Mouse (Mus musculus) liver, embryonic 16.5 days (tissue): Measurements from ENCODE around the gene Slit3. TPM values are rescaled to one million over a fixed set of nuclear protein-coding genes. Genes with fewer than 3 reads are reported as not detected.

Experiments
- ATAC-seq: fragments of 200-750 bp; cut with Nextera tagmentation; 2 replicates; pipeline ENCODE4 v1.8.0; 2017; ENCODE audit warnings: low read depth, mild to moderate bottlenecking, moderate number of reproducible peaks, moderate library complexity
- H3K27ac ChIP-seq: fragments of 300-500 bp; sonication (generic); 2 replicates; pipeline ENCODE4 v1.5.1; 2014; ENCODE audit warnings: mild to moderate bottlenecking, low read length
- H3K27me3 ChIP-seq: fragments of 300-500 bp; sonication (generic); 2 replicates; pipeline ENCODE4 v1.6.1; 2014; ENCODE audit warnings: low read depth, low read length, mixed read lengths; ENCODE audit not compliant: control insufficient read depth, insufficient read depth
- H3K36me3 ChIP-seq: fragments of 300-500 bp; sonication (generic); 2 replicates; pipeline ENCODE4 v1.6.1; 2014; ENCODE audit warnings: mild to moderate bottlenecking; ENCODE audit not compliant: control insufficient read depth, insufficient read depth
- H3K4me1 ChIP-seq: fragments of 300-500 bp; sonication (generic); 2 replicates; pipeline ENCODE4 v1.6.1; 2014; ENCODE audit warnings: low read depth, low read length, mixed read lengths; ENCODE audit not compliant: control insufficient read depth
- H3K4me2 ChIP-seq: fragments of 300-500 bp; sonication (generic); 2 replicates; pipeline ENCODE4 v1.6.1; 2014; ENCODE audit warnings: low read depth, low read length, mixed read lengths
- H3K4me3 ChIP-seq: fragments of 300-500 bp; sonication (generic); 2 replicates; pipeline ENCODE4 v1.5.1; 2014; ENCODE audit warnings: low read depth, mild to moderate bottlenecking, low read length
- H3K9ac ChIP-seq: fragments of 300-500 bp; sonication (generic); 2 replicates; pipeline ENCODE4 v1.6.1; 2014; ENCODE audit warnings: low read depth, low read length
- H3K9me3 ChIP-seq: fragments of 300-500 bp; sonication (generic); replicated peaks from 2 replicates; pipeline ENCODE4 v1.6.1; 2016; ENCODE audit warnings: low read length; ENCODE audit not compliant: control insufficient read depth
- WGBS: fragments of 180-500 bp; shearing (Covaris S2); extraction: QIAGEN DNeasy Blood & Tissue Kit; methylation state at CpG from one replicate; pipeline ENCODE4 v1.1.7; 2014; ENCODE audit not compliant: insufficient replicate concordance; 5-methylcytosine and 5-hydroxymethylcytosine counted together
- polyA plus RNA-seq: library from polyadenylated mRNA; unstranded; fragments of >200 nt; fragmentation: Nextera tagmentation; extraction: Ambion mirVana; gene quantifications from 2 replicates; pipeline ENCODE4 v1.2.1, GENCODE M21; 2015

Slit3 gene
- polyA plus RNA-seq, 1 experiment from 2014 or later: 0.22 TPM

DNA sequence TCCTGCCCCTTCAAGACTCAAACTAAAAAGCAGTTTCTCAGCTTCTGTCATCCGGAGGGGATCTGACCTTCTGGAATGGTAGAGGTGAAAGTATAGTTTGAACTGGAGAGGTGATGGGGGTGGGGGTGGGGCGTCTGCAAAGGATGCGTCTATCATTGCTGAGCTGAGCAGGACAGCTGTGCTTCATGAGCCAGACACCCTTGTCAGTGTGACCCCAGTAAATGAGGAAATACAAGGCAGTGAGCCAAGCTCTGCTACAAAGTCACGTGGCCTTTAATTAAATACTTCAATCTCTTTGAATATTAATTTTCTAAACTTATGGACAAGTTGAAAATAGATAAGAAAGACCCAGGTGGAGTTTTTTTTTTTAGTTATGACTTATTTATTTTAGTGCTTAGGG is 300.7 kb downstream of the Slit3 start:
- Histone ChIP-seq H3K27me3 (no peaks in the 10 kb centered on the region), H3K4me3 (no peak overlapping the region), H3K9ac (no peak overlapping the region), H3K27ac (no peak overlapping the region), H3K36me3 (no peaks in the 10 kb centered on the region), H3K4me2 (no peak overlapping the region), H3K9me3 (no peaks in the 10 kb centered on the region), H3K4me1 (no peaks in the 10 kb centered on the region)
- ATAC-seq: no peak
- WGBS: 37% methylated on average over 4 of the region's 4 CpGs

- WGBS: 52% methylated on average over 7 of the region's 7 CpGs
- Histone ChIP-seq H3K9me3 (no peaks in the 10 kb centered on the region), H3K4me3 (no peak overlapping the region), H3K27ac (no peak overlapping the region), H3K9ac (no peak overlapping the region), H3K27me3 (no peaks in the 10 kb centered on the region), H3K4me1 (no peaks in the 10 kb centered on the region), H3K36me3 (no peaks in the 10 kb centered on the region), H3K4me2 (no peak overlapping the region)
- ATAC-seq: no peak
These were observed 307.0 kb downstream of the Slit3 start for GRCm38 (mm10) chr11:35428036-35428435.

GRCm38 (mm10) chr11:35431130-35431529 is 310.1 kb downstream of the Slit3 start:
- H3K4me1 ChIP-seq: no peaks in the 10 kb centered on the region
- 69% methylated on average over 8 of the region's 8 CpGs for WGBS
- H3K9me3 ChIP-seq: no peaks in the 10 kb centered on the region
- no peaks in the 10 kb centered on the region for H3K27me3 ChIP-seq
- H3K4me3 ChIP-seq: no peak overlapping the region
- no peaks in the 10 kb centered on the region for H3K36me3 ChIP-seq
- ATAC-seq: no peak
- H3K27ac ChIP-seq: no peak overlapping the region
- H3K9ac ChIP-seq: no peak overlapping the region
- no peak overlapping the region for H3K4me2 ChIP-seq

DNA sequence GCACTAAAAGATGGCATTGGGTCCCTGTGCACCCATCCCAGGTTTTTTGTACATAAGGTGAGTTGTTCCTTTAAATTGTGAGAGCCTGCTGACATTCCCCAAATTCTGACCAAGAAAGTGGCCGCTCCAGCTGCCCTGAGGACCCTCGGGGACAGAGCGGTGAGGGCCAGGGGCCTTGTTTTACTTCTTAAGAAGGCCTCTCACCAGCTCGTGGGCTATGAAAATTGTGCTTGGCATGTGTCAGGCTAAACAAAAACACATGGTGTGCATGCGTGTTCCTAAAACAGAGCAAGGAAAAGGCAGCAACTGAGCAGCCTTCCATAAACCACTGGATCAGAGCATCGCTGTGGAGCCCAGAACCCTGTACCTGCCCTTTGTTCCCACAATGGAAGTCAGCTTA is 316.5 kb downstream of the Slit3 start:
- no peaks in the 10 kb centered on the region for H3K36me3 ChIP-seq
- no peak overlapping the region for H3K9ac ChIP-seq
- H3K27ac ChIP-seq: no peak overlapping the region
- WGBS: 69% methylated on average over 6 of the region's 6 CpGs
- H3K4me3 ChIP-seq: no peak overlapping the region
- H3K4me1 ChIP-seq: no peaks in the 10 kb centered on the region
- no peak overlapping the region for H3K4me2 ChIP-seq
- ATAC-seq: no peak
- H3K27me3 ChIP-seq: no peaks in the 10 kb centered on the region
- H3K9me3 ChIP-seq: no peaks in the 10 kb centered on the region

GRCm38 (mm10) chr11:35440186-35440585 is 319.2 kb downstream of the Slit3 start:
- no peak overlapping the region for H3K4me2 ChIP-seq
- H3K27me3 ChIP-seq: no peaks in the 10 kb centered on the region
- no peak for ATAC-seq
- no peak overlapping the region for H3K4me3 ChIP-seq
- no peak overlapping the region for H3K27ac ChIP-seq
- no peaks in the 10 kb centered on the region for H3K9me3 ChIP-seq
- H3K36me3 ChIP-seq: no peaks in the 10 kb centered on the region
- 63% methylated on average over 11 of the region's 11 CpGs for WGBS
- H3K9ac ChIP-seq: no peak overlapping the region
- no peaks in the 10 kb centered on the region for H3K4me1 ChIP-seq

GRCm38 (mm10) chr11:35444489-35445100 is 323.6 kb downstream of the Slit3 start:
- Histone ChIP-seq H3K4me1 (no peaks in the 10 kb centered on the region), H3K9me3 (no peaks in the 10 kb centered on the region), H3K27ac (no peak overlapping the region), H3K27me3 (no peaks in the 10 kb centered on the region), H3K4me3 (no peak overlapping the region), H3K36me3 (no peaks in the 10 kb centered on the region), H3K9ac (no peak overlapping the region), H3K4me2 (no peak overlapping the region)
- ATAC-seq: no peak
- WGBS: 63% methylated on average over 6 of the region's 6 CpGs

DNA sequence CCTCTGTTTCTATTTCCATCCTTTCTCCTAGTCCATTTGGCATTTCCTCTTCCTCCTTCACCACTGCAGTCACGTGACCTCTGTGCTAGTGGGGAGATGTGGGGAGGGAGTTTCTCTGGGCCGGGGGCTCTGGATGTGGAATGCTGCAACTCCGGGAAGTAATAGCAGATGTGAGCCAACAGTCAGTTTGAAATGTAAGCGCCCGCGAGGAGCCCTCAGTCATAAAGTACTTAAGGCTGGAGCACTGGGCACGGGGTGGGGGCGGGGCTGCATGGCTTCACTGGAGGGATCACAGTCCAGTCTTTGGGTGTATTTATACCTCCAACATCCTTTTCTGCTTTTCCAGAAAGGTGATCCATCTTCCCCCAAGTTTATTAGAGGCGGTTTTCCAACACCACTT is 326.9 kb downstream of the Slit3 start:
- no peak overlapping the region for H3K27ac ChIP-seq
- no peaks in the 10 kb centered on the region for H3K9me3 ChIP-seq
- H3K36me3 ChIP-seq: no peaks in the 10 kb centered on the region
- no peak overlapping the region for H3K9ac ChIP-seq
- H3K4me1 ChIP-seq: no peaks in the 10 kb centered on the region
- no peak overlapping the region for H3K4me3 ChIP-seq
- no peak overlapping the region for H3K4me2 ChIP-seq
- H3K27me3 ChIP-seq: no peaks in the 10 kb centered on the region
- ATAC-seq: no peak
- 31% methylated on average over 9 of the region's 9 CpGs for WGBS

- no peak for ATAC-seq
- WGBS: 66% methylated on average over 6 of the region's 6 CpGs
- no peaks in the 10 kb centered on the region for H3K36me3 ChIP-seq
These were observed 328.2 kb downstream of the Slit3 start for GRCm38 (mm10) chr11:35449199-35449598.

GRCm38 (mm10) chr11:35451636-35452035 is 330.6 kb downstream of the Slit3 start:
- H3K9ac ChIP-seq: no peak overlapping the region
- no peak overlapping the region for H3K4me3 ChIP-seq
- WGBS: 27% methylated on average over 4 of the region's 4 CpGs
- H3K27me3 ChIP-seq: no peaks in the 10 kb centered on the region
- no peaks in the 10 kb centered on the region for H3K36me3 ChIP-seq
- ATAC-seq: no peak
- no peaks in the 10 kb centered on the region for H3K4me1 ChIP-seq
- no peak overlapping the region for H3K4me2 ChIP-seq
- no peak overlapping the region for H3K27ac ChIP-seq
- no peaks in the 10 kb centered on the region for H3K9me3 ChIP-seq

More at GRCm38 (mm10) chr11:35449199-35449598, 328.2 kb downstream of the Slit3 start:
- no peaks in the 10 kb centered on the region for H3K4me1 ChIP-seq
- no peak overlapping the region for H3K9ac ChIP-seq
- no peak overlapping the region for H3K4me3 ChIP-seq
- no peak overlapping the region for H3K27ac ChIP-seq
- no peak overlapping the region for H3K4me2 ChIP-seq
- no peaks in the 10 kb centered on the region for H3K9me3 ChIP-seq
- no peaks in the 10 kb centered on the region for H3K27me3 ChIP-seq
